Mouse (Mus musculus) lung, embryonic 15.5 days (tissue): Measurements from ENCODE around the gene Golga1. TPM values are rescaled to one million over a fixed set of nuclear protein-coding genes. Genes with fewer than 3 reads are reported as not detected.

Source experiments
- ATAC-seq: fragments of 200-750 bp; cut with Nextera tagmentation; 2 replicates; pipeline ENCODE4 v1.8.0; 2017; ENCODE audit warnings: moderate number of reproducible peaks, borderline replicate concordance; ENCODE audit not compliant: low FRiP score, low TSS enrichment; ENCODE audit errors: extremely low read depth
- H3K27ac ChIP-seq: fragments of 300-500 bp; sonication (generic); 2 replicates; pipeline ENCODE4 v1.5.1; 2015; ENCODE audit warnings: moderate library complexity, mild to moderate bottlenecking, inconsistent platforms
- H3K27me3 ChIP-seq: fragments of 300-500 bp; sonication (generic); 2 replicates; pipeline ENCODE4 v1.6.1; 2015; ENCODE audit warnings: inconsistent platforms
- H3K36me3 ChIP-seq: fragments of 300-500 bp; sonication (generic); 2 replicates; pipeline ENCODE4 v1.6.1; 2015; ENCODE audit warnings: inconsistent platforms
- H3K4me1 ChIP-seq: fragments of 300-500 bp; sonication (generic); 2 replicates; pipeline ENCODE4 v1.6.1; 2015; ENCODE audit warnings: inconsistent platforms
- H3K4me2 ChIP-seq: fragments of 300-500 bp; sonication (generic); 2 replicates; pipeline ENCODE4 v1.6.1; 2015; ENCODE audit warnings: inconsistent platforms, mild to moderate bottlenecking, moderate library complexity
- H3K4me3 ChIP-seq: fragments of 300-500 bp; sonication (generic); 2 replicates; pipeline ENCODE4 v1.5.1; 2015; ENCODE audit warnings: mild to moderate bottlenecking, inconsistent platforms
- H3K9ac ChIP-seq: fragments of 300-500 bp; sonication (generic); 2 replicates; pipeline ENCODE4 v1.6.1; 2015; ENCODE audit warnings: inconsistent platforms
- H3K9me3 ChIP-seq: fragments of 300-500 bp; sonication (generic); 2 replicates; pipeline ENCODE4 v1.6.1; 2016; ENCODE audit warnings: inconsistent platforms
- WGBS: fragments of 180-500 bp; shearing (Covaris S2); methylation state at CpG from one replicate; pipeline ENCODE4 v1.1.7; 2015; 5-methylcytosine and 5-hydroxymethylcytosine counted together
- polyA plus RNA-seq: library from polyadenylated mRNA; unstranded; fragments of >200 nt; fragmentation: Nextera tagmentation; extraction: Ambion mirVana; gene quantifications from 2 replicates; pipeline ENCODE4 v1.2.1, GENCODE M21; 2015

The Golga1 gene
- polyA plus RNA-seq, 1 experiment from 2014 or later = 24.9 TPM

DNA sequence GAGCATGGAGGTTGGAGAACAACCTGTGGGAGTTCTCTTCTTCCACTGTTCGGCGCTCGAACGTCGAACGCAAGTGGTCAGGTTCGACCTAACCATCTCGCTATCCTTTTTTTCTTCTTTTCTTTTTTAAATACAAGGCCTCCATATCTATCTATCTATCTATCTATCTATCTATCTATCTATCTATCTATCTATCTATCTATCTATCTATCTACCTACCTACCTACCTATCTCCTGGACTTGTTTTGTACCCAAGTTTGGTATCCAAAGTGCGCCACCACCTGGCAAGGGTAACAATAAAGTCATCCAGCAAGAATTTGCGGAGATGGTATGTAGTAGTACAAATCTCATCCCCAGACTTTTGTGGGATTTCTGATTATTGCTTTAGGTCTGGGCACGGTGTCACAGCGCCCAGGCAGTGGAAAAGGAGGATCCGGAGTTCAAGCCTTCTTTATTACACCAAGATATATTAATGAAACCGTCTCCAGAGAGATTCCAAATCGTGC lies 59.7 kb downstream of the Golga1 start, which contains the start of gene Rpl35:
TSS of gene Rpl35 (minus strand) at position 51 of the 506 bp plus-strand sequence.
- Histone ChIP-seq H3K36me3 (peaks cover 30% of the 10 kb centered on the region), H3K9me3 (no peaks in the 10 kb centered on the region), H3K27ac (peak within 1 kb of the TSS; percentile 90), H3K4me1 (peaks cover 50% of the 10 kb centered on the region), H3K9ac (peak within 1 kb of the TSS; percentile 86), H3K27me3 (no peaks in the 10 kb centered on the region), H3K4me2 (peak within 1 kb of the TSS; percentile 64), H3K4me3 (peak within 1 kb of the TSS; percentile 90)
- no peak for ATAC-seq
- 10% methylated on average over 15 of the region's 15 CpGs for WGBS

DNA sequence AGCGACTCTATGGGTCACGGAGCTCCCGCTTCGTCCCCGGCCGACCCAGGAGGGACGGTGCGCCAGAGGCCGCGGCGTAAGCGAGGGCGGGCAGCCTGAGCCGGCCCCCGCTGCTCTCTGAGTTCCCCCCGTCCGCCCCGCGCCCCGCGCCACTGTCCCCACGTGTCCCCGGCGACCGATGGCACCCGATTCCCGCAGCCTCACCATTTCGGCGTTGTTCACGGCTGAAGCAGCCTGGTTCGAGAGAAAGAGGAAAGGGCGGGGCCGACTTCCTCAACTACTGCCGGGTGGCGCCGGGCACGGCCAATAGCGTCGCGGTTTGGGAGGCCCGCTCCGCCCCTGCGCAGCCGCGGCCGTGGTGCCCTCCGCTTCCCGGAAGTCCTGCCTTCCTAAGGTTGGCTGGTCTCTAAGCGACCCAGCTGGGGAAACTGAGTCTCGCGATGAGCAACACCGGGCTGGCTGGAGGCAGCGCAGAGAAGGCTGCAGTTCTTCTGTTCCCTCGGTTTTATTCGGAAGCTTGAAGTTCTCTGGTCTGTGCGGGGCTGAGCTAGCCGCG lies 60.4 kb downstream of the Golga1 start, which contains the start of gene Arpc5l:
TSS of gene Arpc5l (plus strand) at position 469 of the 556 bp plus-strand sequence.
- Histone ChIP-seq H3K27me3 (no peaks in the 10 kb centered on the region), H3K4me3 (peak within 1 kb of the TSS; percentile 90), H3K27ac (peak within 1 kb of the TSS; percentile 90), H3K9me3 (no peaks in the 10 kb centered on the region), H3K9ac (peak within 1 kb of the TSS; percentile 86), H3K4me1 (peaks cover 50% of the 10 kb centered on the region), H3K36me3 (peaks cover 36% of the 10 kb centered on the region), H3K4me2 (peak within 1 kb of the TSS; percentile 64)
- ATAC-seq = peak; percentile 86
- under 1% methylated on average over 58 of the region's 58 CpGs for WGBS

DNA sequence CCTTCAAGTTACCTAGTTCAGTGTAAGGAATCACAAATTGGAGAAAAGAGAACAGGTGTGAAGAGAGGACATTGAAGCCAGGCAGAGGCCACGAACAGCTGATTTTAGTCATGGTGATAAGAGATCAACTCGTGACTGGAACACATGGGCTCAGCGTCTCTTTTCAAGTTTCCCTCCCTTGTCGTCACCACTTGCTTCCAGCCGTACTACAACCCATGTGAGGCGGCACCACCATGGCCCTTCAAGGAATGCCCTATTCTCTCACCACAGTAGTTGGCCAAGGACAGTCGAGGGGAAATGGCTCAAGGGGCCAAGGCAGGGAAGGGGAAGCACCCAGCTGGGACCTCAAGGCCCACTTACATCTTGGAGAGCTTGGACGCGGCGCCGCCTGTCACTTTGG lies 61.0 kb downstream of the Golga1 start:
- no peak for ATAC-seq
- peak overlapping the region; percentile 64 for H3K4me2 ChIP-seq
- H3K4me1 ChIP-seq = peaks cover 46% of the 10 kb centered on the region
- peaks cover 40% of the 10 kb centered on the region for H3K36me3 ChIP-seq
- peak overlapping the region; percentile 86 for H3K9ac ChIP-seq
- H3K9me3 ChIP-seq = no peaks in the 10 kb centered on the region
- WGBS = 0% methylated on average over 11 of the region's 11 CpGs
- peak overlapping the region; percentile 90 for H3K4me3 ChIP-seq
- H3K27ac ChIP-seq = peak overlapping the region; percentile 90; the same call in 1 of the 2 replicates
- H3K27me3 ChIP-seq = no peaks in the 10 kb centered on the region

DNA sequence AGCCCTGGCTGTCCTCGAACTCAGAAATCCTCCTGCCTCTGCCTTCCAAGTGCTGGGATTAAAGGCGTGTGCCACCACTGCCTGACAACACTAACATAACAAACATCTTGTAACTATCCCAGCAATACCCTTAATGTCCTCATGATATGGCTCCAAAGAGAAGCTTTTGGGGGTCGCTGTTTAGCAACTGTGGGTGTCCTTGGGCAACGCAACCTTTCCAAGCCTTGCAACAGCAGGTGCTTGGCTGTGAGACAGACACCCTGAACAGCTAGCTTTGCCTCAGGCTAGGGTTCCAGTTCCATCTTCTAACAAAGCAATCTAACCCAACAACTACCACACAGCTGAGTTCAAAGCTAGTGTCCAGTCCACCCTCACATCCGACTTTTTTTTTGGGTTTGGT lies 61.8 kb downstream of the Golga1 start:
- Histone ChIP-seq H3K4me1 (peaks cover 37% of the 10 kb centered on the region), H3K27me3 (no peaks in the 10 kb centered on the region), H3K9ac (peak overlapping the region; percentile 86), H3K4me3 (peak overlapping the region; percentile 90), H3K36me3 (peaks cover 40% of the 10 kb centered on the region), H3K4me2 (peak overlapping the region; percentile 64), H3K27ac (no peak overlapping the region), H3K9me3 (no peaks in the 10 kb centered on the region)
- 59% methylated on average over 5 of the region's 5 CpGs for WGBS
- ATAC-seq = no peak

DNA sequence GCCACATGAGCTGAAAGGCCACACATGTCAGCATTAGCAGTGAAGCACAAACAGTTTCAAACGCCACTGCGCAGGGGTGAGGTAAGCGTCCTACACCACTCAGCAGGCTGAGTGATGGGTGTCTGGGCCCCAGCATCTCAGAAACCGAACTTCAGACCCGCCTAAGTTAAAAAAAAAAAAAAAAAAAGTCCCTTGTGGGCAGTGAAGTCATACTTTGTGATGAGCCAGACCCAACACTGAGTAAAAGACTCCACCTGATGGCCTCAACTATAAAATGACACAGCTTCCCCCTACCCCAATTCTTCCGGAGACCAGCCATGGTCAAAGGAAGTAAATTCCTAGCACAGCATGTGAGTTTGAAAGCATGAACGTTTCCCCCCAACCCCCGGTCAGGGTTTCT lies 62.2 kb downstream of the Golga1 start:
- H3K4me1 ChIP-seq = peaks cover 41% of the 10 kb centered on the region
- H3K27ac ChIP-seq = no peak overlapping the region
- no peak for ATAC-seq
- peak overlapping the region; percentile 64 for H3K4me2 ChIP-seq
- H3K9ac ChIP-seq = peak overlapping the region; percentile 86
- H3K27me3 ChIP-seq = no peaks in the 10 kb centered on the region
- peaks cover 40% of the 10 kb centered on the region for H3K36me3 ChIP-seq
- WGBS = 43% methylated on average over 8 of the region's 8 CpGs
- peak overlapping the region; percentile 90 for H3K4me3 ChIP-seq
- no peaks in the 10 kb centered on the region for H3K9me3 ChIP-seq

DNA sequence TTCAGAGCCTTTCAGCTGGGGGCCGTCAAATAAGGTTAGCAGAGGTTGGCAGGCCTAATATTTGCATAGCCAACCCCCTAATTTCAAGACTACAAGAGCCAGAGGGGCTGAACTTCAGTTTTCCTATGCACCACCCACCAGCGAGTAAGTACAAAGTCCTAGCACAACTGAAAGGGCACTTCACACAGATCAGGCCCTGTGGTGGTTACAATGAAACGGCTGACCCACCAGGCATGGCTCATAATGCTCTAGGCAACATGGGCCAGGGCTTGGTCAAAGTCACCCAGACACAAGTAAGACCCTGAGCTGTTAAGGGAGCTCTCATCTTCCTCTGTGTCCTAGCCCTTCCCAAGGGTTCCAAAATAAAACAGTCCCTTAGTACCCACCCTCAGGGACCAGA lies 63.5 kb downstream of the Golga1 start:
- no peak for ATAC-seq
- Histone ChIP-seq H3K27ac (no peak overlapping the region), H3K9ac (no peak overlapping the region), H3K36me3 (peaks cover 40% of the 10 kb centered on the region), H3K27me3 (no peaks in the 10 kb centered on the region), H3K9me3 (no peaks in the 10 kb centered on the region), H3K4me3 (no peak overlapping the region), H3K4me2 (no peak overlapping the region), H3K4me1 (peaks cover 42% of the 10 kb centered on the region)
- WGBS = 69% methylated on average over 3 of the region's 3 CpGs

DNA sequence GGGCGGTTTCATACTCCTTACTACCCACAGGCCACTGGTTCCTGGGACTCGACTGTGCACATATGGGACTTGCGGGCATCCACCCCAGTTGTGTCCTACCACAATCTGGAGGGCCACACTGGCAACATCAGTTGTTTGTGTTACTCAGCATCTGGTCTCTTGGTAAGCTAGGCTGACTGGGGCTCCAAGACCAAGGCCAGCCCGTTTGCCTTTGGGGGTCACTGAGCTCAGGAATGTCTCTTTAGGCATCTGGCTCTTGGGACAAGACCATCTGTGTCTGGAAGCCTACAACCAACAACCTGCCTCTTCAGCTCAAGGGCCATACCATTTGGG lies 64.8 kb downstream of the Golga1 start:
- Histone ChIP-seq H3K27ac (no peak overlapping the region), H3K4me3 (no peak overlapping the region), H3K27me3 (no peaks in the 10 kb centered on the region), H3K4me1 (peaks cover 30% of the 10 kb centered on the region), H3K4me2 (no peak overlapping the region), H3K9me3 (no peaks in the 10 kb centered on the region), H3K9ac (no peak overlapping the region), H3K36me3 (peaks cover 40% of the 10 kb centered on the region)
- ATAC-seq = no peak
- WGBS = 77% methylated on average over 4 of the region's 4 CpGs

DNA sequence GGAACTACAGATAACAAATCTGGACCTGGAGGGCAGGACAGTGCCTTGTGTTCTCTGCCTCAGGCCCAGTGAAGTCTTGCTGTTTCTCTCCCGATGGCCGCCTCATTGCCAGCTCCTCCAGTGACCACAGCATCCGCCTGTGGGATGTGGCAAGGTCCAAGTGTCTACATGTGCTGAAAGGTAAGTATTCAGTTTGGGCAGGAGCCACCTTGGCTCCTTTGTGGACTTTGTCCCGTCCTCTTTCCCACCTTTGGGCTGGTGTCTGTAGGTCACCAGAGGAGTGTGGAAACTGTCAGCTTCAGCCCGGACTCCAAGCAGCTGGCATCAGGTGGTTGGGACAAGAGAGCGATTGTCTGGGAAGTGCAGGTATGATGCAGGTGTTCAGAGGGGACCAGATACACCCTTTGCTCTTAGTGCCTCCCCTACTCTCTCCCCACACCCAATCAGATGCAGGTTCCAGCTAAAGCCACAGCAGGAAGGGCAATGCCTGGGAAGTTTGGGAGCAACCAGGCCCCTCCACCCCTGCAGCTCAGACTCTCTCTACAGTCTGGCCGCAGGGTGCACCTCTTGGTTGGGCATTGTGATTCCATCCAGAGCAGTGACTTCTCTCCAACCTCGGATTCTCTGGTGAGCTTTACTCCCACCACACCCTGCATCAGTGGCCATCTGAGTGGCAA lies 65.3 kb downstream of the Golga1 start:
- ATAC-seq = no peak
- no peak overlapping the region for H3K27ac ChIP-seq
- no peak overlapping the region for H3K9ac ChIP-seq
- no peak overlapping the region for H3K4me2 ChIP-seq
- WGBS = 56% methylated on average over 8 of the region's 8 CpGs
- no peaks in the 10 kb centered on the region for H3K9me3 ChIP-seq
- peaks cover 30% of the 10 kb centered on the region for H3K4me1 ChIP-seq
- H3K4me3 ChIP-seq = no peak overlapping the region
- H3K27me3 ChIP-seq = no peaks in the 10 kb centered on the region
- peaks cover 40% of the 10 kb centered on the region for H3K36me3 ChIP-seq

DNA sequence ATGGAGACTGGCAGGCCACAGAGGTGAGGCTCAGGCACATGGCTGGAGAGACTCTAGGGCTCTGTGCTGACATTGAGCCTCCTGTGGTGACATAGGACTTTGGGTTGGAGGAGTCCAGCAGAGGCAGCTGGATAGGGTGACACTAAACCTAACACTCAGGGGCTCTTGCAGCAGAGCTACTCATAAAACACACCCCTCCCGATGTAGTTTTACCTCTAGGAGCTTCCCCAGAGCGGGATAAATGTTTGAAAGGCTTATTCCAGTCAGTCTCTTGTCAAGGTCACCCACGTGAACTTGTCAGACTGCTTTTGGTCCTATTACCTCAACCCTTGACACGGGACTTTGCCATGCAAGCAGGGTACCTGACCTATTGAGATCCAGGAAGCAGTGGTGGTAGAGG lies 66.0 kb downstream of the Golga1 start:
- ATAC-seq = no peak
- no peak overlapping the region for H3K4me3 ChIP-seq
- H3K4me1 ChIP-seq = peaks cover 30% of the 10 kb centered on the region
- peaks cover 40% of the 10 kb centered on the region for H3K36me3 ChIP-seq
- no peak overlapping the region for H3K4me2 ChIP-seq
- no peak overlapping the region for H3K27ac ChIP-seq
- H3K9me3 ChIP-seq = no peaks in the 10 kb centered on the region
- no peak overlapping the region for H3K9ac ChIP-seq
- WGBS = 45% methylated on average over 4 of the region's 4 CpGs
- H3K27me3 ChIP-seq = no peaks in the 10 kb centered on the region

DNA sequence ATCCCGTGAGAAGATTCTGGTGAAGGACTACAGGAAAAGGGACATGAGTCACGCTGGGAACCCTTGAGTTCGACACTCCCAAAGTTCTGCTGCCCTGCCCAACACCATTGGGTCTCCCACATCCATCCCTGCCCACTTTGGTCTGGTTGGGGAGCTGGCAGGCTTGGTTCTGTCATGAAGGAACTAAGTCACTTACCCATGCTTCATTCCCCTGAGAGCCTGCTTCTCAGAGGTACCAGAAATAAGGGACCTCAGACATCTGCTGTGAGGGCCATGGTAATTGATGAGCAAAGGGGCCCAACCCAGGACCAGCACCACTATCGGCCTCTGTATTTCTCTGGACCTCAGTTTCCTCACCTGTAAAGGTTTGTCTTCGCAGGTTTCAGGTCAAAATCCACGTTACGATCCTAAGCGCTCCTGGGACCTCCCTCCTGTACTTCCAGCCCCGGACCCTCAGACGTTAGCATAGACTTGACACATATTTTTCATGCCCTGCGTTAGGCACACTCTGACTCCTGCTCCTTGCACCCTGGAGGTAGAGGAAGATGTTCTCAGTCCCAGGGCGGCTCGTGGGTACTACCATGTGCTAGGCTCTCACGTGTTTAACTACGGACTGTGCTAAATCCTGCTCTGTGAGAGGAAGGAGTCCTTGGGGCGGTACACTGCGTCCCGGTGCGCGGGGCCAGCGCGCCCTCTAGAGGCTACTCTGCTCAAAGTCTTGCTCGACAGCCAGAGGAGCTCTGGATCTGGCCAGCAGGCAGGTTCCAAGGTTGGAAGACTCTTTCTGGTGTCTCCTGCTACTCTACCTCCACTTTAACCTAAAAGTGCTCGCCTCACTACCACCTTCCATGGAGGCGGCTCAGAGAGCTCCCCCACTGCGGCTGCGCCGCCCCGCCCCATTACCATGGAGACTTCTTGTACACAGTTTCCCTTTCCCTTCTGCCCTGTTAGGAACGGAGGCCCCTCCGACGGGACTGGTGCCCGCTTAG lies 67.7 kb downstream of the Golga1 start, which contains the start of gene Wdr38:
TSS of gene Wdr38 (plus strand) at position 91 of the 989 bp plus-strand sequence.
- peak within 1 kb of the TSS; percentile 60 for H3K4me2 ChIP-seq
- H3K27me3 ChIP-seq = no peaks in the 10 kb centered on the region
- H3K9me3 ChIP-seq = no peaks in the 10 kb centered on the region
- peak within 1 kb of the TSS; percentile 46 for H3K9ac ChIP-seq
- 11% methylated on average over 33 of the region's 33 CpGs for WGBS
- peak within 1 kb of the TSS; percentile 60 for H3K27ac ChIP-seq
- peaks cover 20% of the 10 kb centered on the region for H3K4me1 ChIP-seq
- ATAC-seq = peak; percentile 94
- H3K4me3 ChIP-seq = peak within 1 kb of the TSS; percentile 48
- H3K36me3 ChIP-seq = peaks cover 31% of the 10 kb centered on the region

DNA sequence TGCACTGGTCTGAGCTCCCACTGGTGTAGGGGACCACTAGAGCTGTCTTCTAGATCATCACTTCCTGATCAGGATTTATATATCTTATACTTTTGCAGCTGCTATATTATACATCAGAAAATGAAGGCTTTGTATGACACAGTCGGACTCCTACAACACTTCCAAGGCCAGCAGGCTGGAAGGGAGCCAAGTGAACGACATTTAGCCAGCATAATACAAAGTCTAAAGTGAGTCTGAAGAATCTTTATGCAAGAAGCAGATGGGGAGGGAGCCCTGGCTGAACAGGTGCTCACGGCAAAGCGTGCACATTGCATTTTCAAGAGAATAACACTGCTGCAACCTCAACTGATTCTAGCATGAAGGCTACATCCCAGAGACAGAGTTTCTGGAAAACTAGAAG lies 72.9 kb downstream of the Golga1 start:
- no peaks in the 10 kb centered on the region for H3K27me3 ChIP-seq
- H3K9ac ChIP-seq = no peak overlapping the region
- 30% methylated on average over 4 of the region's 4 CpGs for WGBS
- H3K4me3 ChIP-seq = no peak overlapping the region
- H3K4me2 ChIP-seq = no peak overlapping the region
- ATAC-seq = no peak
- H3K4me1 ChIP-seq = peaks cover 10% of the 10 kb centered on the region; the same call in 1 of the 2 replicates
- no peaks in the 10 kb centered on the region for H3K36me3 ChIP-seq
- no peaks in the 10 kb centered on the region for H3K9me3 ChIP-seq
- H3K27ac ChIP-seq = no peak overlapping the region
